Mouse (Mus musculus): ENCODE data around the gene Ninj2. TPM values are rescaled to one million over a fixed set of nuclear protein-coding genes. Genes with fewer than 3 reads are reported as not detected.

Gene Ninj2
- polyA plus RNA-seq, 1 experiment from 2014 or later: not detected

DNA sequence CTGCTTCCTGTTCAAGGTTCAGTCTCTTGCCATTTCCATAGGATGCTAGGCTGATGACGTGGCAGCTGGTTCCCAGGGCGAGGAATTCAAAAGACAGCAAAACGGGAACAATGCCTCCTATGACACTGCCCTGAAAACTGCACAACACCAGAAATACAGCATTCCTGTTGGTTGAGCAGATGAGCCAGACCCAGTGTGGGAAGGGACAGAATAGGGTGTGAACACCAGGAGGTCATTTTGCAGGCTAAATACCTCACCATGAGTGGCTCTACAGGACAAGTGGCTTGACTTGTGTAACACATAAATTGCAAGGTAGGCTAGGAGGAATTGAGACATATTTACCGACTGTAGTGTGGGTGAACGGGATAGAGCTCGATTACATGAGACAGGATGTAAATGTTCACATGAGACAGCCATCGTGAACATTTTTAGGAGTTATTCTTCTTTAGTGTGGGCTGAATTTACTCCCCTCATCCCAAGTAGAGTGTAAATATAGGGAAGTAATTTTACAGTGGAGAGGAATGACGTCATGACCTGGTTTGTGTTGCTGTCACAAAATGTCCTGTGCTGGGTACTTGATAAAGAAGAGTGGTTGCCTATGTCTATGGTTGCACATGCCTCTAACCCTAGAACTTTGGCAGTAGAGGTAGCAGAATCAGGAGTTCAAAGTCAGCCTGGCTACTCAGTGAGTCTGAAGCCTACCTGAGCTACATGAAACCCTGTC, 79.3 kb downstream of the Ninj2 start:
- 81% methylated on average over 8 of the region's 8 CpGs for WGBS
- Histone ChIP-seq H3K4me2 (no peak overlapping the region), H3K27ac (ENCODE audit: low read depth, low read length) (no peak overlapping the region), H3K36me3 (ENCODE audit: control insufficient read depth, insufficient read depth, low read length) (no peaks in the 10 kb centered on the region), H3K9me3 (ENCODE audit: control insufficient read depth, low read length) (no peaks in the 10 kb centered on the region), H3K9ac (ENCODE audit: low read depth, low read length) (no peak overlapping the region), H3K4me1 (replicated peaks; ENCODE audit: control insufficient read depth, insufficient read depth, low read length) (peaks cover 30% of the 10 kb centered on the region), H3K27me3 (replicated peaks; ENCODE audit: control insufficient read depth, insufficient read depth, low read length) (no peaks in the 10 kb centered on the region), H3K4me3 (ENCODE audit: low read depth, low read length) (no peak overlapping the region)
- ATAC-seq (replicated peaks; ENCODE audit: low FRiP score) (no peak), DNase-seq (ENCODE audit: low spot score) (no peak)

DNA sequence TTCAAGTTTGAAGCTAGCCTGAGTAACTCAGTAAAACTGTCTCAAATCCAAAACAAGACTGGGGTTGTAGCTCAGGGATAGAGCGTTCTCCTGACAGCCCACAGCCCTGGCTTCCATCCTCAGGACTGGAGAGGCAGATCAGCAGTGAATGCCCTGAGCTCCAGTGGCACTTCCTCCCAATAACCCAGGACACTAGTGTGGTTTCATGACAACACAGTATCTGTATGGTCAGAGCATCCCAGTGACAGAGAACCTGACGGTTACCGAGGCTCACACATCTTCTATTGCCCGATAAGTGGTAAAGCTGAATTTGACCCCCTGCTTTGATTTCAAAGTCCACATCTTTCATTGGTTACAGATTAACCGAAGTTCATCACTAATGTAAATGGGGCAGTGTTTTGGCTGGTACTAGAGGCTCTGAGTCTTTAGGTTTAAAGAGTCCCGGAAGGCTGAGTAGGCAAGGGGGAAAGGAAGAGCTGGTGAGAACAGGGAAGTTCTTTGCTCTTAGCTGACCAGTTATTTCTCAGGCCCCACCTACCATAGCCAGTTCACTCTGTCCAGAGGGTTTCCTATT, 81.0 kb downstream of the Ninj2 start:
- Histone ChIP-seq H3K27me3 (replicated peaks; ENCODE audit: control insufficient read depth, insufficient read depth, low read length) (no peaks in the 10 kb centered on the region), H3K36me3 (ENCODE audit: control insufficient read depth, insufficient read depth, low read length) (no peaks in the 10 kb centered on the region), H3K9me3 (ENCODE audit: control insufficient read depth, low read length) (no peaks in the 10 kb centered on the region), H3K4me2 (peak overlapping the region; percentile 57), H3K9ac (ENCODE audit: low read depth, low read length) (peak overlapping the region; percentile 65), H3K4me3 (ENCODE audit: low read depth, low read length) (no peak overlapping the region; the same call in 1 of the 2 replicates), H3K27ac (ENCODE audit: low read depth, low read length) (peak overlapping the region; percentile 98), H3K4me1 (replicated peaks; ENCODE audit: control insufficient read depth, insufficient read depth, low read length) (peaks cover 25% of the 10 kb centered on the region)
- peak; percentile 40 for ATAC-seq (replicated peaks; ENCODE audit: low FRiP score)
- no peak for DNase-seq (ENCODE audit: low spot score)
- 47% methylated on average over 6 of the region's 6 CpGs for WGBS

DNA sequence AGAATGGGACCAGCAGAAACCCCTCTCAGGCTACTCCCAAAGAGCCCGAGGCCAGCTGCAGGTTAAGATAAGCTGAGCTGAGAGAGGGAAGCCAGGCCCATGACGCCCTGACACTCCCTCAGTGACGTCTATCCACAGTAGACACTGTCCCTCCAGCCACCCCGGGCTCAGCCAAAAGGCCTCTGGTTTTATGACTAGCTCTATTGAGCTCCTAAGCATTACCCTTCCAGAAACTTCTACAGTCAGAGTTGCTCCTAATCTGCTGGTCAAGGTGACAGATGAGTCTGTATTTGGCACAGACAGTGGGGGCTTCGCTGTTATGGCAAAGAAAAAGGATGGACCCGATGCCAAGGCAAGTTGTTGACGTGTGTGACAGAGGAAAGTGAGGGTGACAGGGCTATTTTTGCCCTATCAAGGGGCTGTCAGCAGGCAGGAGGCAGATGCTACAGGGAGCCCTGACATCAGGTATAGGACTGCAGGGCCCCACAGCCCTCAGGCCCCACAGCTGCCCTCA, 81.5 kb downstream of the Ninj2 start:
- DNase-seq (ENCODE audit: low spot score) (peak; percentile 75), ATAC-seq (replicated peaks; ENCODE audit: low FRiP score) (peak; percentile 99)
- Histone ChIP-seq H3K4me1 (replicated peaks; ENCODE audit: control insufficient read depth, insufficient read depth, low read length) (peaks cover 25% of the 10 kb centered on the region), H3K27me3 (replicated peaks; ENCODE audit: control insufficient read depth, insufficient read depth, low read length) (no peaks in the 10 kb centered on the region), H3K9ac (ENCODE audit: low read depth, low read length) (peak overlapping the region; percentile 65), H3K4me3 (ENCODE audit: low read depth, low read length) (peak overlapping the region; percentile 23; the same call in 1 of the 2 replicates), H3K9me3 (ENCODE audit: control insufficient read depth, low read length) (no peaks in the 10 kb centered on the region), H3K27ac (ENCODE audit: low read depth, low read length) (peak overlapping the region; percentile 98), H3K36me3 (ENCODE audit: control insufficient read depth, insufficient read depth, low read length) (no peaks in the 10 kb centered on the region), H3K4me2 (peak overlapping the region; percentile 57)
- 27% methylated on average over 7 of the region's 7 CpGs for WGBS

DNA sequence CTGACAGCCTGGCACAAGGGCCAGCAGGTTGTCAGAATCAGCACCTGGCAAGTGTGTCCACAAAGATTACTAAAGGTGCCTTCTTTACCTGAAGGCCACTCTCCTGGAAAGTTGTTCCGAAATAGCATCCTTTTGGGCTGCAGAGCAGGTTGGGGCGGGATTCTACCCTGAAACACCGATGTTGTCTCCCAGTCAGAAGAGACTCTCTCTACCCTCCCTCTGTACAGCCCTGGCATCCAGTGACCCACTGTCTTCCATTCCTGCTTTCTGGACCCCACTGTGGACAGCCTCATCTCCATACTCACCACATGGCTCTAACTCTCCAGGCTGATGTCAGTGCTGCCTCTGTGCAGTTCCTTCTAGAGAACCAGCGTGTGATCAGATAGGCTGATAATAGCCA, 82.5 kb downstream of the Ninj2 start:
- no peaks in the 10 kb centered on the region for H3K9me3 ChIP-seq (ENCODE audit: control insufficient read depth, low read length)
- no peak overlapping the region for H3K9ac ChIP-seq (ENCODE audit: low read depth, low read length)
- no peak for ATAC-seq (replicated peaks; ENCODE audit: low FRiP score)
- peak overlapping the region; percentile 30 for H3K4me2 ChIP-seq
- 89% methylated on average over 4 of the region's 4 CpGs for WGBS
- no peak for DNase-seq (ENCODE audit: low spot score)
- no peaks in the 10 kb centered on the region for H3K27me3 ChIP-seq (replicated peaks; ENCODE audit: control insufficient read depth, insufficient read depth, low read length)
- no peaks in the 10 kb centered on the region for H3K36me3 ChIP-seq (ENCODE audit: control insufficient read depth, insufficient read depth, low read length)
- H3K4me1 ChIP-seq (replicated peaks; ENCODE audit: control insufficient read depth, insufficient read depth, low read length): peaks cover 25% of the 10 kb centered on the region
- no peak overlapping the region for H3K4me3 ChIP-seq (ENCODE audit: low read depth, low read length)
- peak overlapping the region; percentile 98 for H3K27ac ChIP-seq (ENCODE audit: low read depth, low read length)

DNA sequence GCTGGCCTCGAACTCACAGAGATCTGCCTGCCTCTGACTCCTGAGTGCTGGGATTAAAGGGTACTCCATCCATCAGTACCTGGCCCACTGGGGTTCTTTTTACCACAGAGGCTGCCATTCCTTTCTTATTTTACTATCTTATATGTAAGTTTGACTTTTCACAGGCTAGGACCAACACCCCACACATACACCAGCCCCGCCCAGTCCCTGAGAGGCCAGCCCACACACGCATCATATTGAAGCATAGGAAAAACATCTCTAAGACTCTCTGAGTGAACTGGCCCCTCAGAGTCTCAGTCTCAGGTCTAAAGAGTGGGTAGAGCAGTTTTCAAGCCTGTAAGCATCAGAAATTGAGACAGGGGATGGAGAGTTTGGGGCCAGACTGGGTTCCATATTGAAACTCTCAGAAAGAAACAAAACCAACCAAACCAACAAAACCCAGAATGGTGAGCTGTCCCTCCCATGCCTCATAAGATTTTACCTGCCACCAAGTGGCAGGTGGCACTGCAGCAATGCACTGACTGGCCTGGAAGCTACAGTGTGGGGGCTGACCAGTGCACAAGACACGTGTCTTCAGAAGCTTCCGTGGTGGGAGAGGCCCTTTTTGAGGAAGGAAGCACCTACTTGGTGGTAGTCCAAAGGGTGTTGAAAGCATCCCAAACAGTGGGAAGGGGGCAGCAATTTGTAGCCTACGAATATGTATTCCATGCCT, 86.0 kb downstream of the Ninj2 start:
- Histone ChIP-seq H3K27ac (ENCODE audit: low read depth, low read length) (no peak overlapping the region; the same call in 1 of the 2 replicates), H3K36me3 (ENCODE audit: control insufficient read depth, insufficient read depth, low read length) (no peaks in the 10 kb centered on the region), H3K9ac (ENCODE audit: low read depth, low read length) (peak overlapping the region; percentile 30; the same call in 1 of the 2 replicates), H3K4me1 (replicated peaks; ENCODE audit: control insufficient read depth, insufficient read depth, low read length) (peaks cover 14% of the 10 kb centered on the region), H3K27me3 (replicated peaks; ENCODE audit: control insufficient read depth, insufficient read depth, low read length) (no peaks in the 10 kb centered on the region), H3K4me2 (no peak overlapping the region), H3K4me3 (ENCODE audit: low read depth, low read length) (no peak overlapping the region), H3K9me3 (ENCODE audit: control insufficient read depth, low read length) (no peaks in the 10 kb centered on the region)
- DNase-seq (ENCODE audit: low spot score) (no peak), ATAC-seq (replicated peaks; ENCODE audit: low FRiP score) (no peak)
- 75% methylated on average over 6 of the region's 6 CpGs for WGBS

DNA sequence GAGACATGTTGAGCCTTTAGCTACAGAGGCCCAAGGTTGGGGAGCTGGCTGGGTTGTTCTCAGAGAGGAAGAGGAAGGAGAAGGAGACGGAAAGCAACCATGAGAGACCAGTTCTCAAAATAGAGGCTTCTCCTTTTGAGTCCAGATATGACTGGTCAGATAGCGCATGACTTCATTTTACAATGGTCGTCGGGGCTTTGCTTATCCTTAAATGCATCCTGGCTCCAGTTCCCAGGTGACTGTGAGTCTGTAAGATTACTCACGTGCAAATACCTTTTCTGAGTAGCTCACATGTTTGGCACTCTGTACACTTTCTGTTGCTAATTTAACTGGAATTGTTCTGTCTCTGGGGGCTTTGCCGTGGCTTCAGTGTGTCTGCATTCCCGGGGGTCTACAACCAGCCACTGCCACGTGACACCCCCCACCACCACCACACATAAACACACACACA, 86.6 kb downstream of the Ninj2 start:
- H3K4me3 ChIP-seq (ENCODE audit: low read depth, low read length): no peak overlapping the region
- H3K4me2 ChIP-seq: no peak overlapping the region
- no peaks in the 10 kb centered on the region for H3K9me3 ChIP-seq (ENCODE audit: control insufficient read depth, low read length)
- no peak overlapping the region for H3K27ac ChIP-seq (ENCODE audit: low read depth, low read length)
- peaks cover 9% of the 10 kb centered on the region for H3K4me1 ChIP-seq (replicated peaks; ENCODE audit: control insufficient read depth, insufficient read depth, low read length)
- H3K36me3 ChIP-seq (ENCODE audit: control insufficient read depth, insufficient read depth, low read length): no peaks in the 10 kb centered on the region
- DNase-seq (ENCODE audit: low spot score): no peak
- H3K9ac ChIP-seq (ENCODE audit: low read depth, low read length): peak overlapping the region; percentile 30; the same call in 1 of the 2 replicates
- no peak for ATAC-seq (replicated peaks; ENCODE audit: low FRiP score)
- H3K27me3 ChIP-seq (replicated peaks; ENCODE audit: control insufficient read depth, insufficient read depth, low read length): no peaks in the 10 kb centered on the region
- 68% methylated on average over 8 of the region's 8 CpGs for WGBS

DNA sequence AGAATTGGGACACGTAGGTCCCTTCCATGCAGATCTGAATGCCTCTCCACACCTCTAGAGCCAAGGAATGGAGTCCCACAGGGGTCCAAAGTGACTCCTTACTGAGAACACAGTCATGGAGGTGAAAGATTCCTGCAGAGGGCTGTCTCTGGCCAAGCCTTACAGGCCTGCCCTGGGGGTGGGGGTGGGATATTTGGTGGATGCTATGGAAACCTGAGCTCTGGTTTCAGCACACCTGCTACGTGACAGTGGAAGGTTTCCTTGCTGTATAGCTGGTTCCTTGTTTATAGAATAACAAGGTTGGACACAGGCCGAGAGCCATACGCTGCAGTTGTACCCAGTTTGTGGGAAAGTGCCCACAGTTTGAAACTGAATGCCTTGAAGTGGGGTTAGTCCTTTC, 87.3 kb downstream of the Ninj2 start:
- Histone ChIP-seq H3K4me1 (replicated peaks; ENCODE audit: control insufficient read depth, insufficient read depth, low read length) (peaks cover 3% of the 10 kb centered on the region), H3K9me3 (ENCODE audit: control insufficient read depth, low read length) (no peaks in the 10 kb centered on the region), H3K27me3 (replicated peaks; ENCODE audit: control insufficient read depth, insufficient read depth, low read length) (no peaks in the 10 kb centered on the region), H3K4me3 (ENCODE audit: low read depth, low read length) (no peak overlapping the region), H3K27ac (ENCODE audit: low read depth, low read length) (no peak overlapping the region), H3K36me3 (ENCODE audit: control insufficient read depth, insufficient read depth, low read length) (no peaks in the 10 kb centered on the region), H3K9ac (ENCODE audit: low read depth, low read length) (no peak overlapping the region), H3K4me2 (no peak overlapping the region)
- ATAC-seq (replicated peaks; ENCODE audit: low FRiP score) (no peak), DNase-seq (ENCODE audit: low spot score) (no peak)
- WGBS: 83% methylated on average over 4 of the region's 4 CpGs

DNA sequence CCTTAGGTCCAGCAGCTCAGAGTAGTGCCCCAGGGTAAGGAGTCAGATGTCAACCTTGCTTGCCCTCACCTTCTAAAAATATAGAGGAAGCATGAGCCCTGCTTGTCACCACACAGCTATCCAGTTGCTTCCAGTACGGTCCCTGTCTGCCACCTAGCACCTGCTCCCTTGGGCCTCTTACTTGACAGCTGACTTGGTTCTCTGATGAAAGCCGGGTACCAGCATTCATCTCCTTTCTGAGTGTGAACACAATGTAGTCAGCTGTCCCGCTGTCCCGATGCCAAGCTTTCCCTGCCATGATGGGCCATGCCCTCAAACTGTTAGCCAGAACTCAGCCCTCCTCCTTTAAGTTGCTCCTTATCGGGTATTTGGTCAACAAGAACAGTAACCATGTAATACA, 89.0 kb downstream of the Ninj2 start:
- no peak overlapping the region for H3K27ac ChIP-seq (ENCODE audit: low read depth, low read length)
- WGBS: 89% methylated on average over 5 of the region's 5 CpGs
- no peaks in the 10 kb centered on the region for H3K9me3 ChIP-seq (ENCODE audit: control insufficient read depth, low read length)
- no peak overlapping the region for H3K4me3 ChIP-seq (ENCODE audit: low read depth, low read length)
- H3K36me3 ChIP-seq (ENCODE audit: control insufficient read depth, insufficient read depth, low read length): no peaks in the 10 kb centered on the region
- DNase-seq (ENCODE audit: low spot score): no peak
- H3K9ac ChIP-seq (ENCODE audit: low read depth, low read length): no peak overlapping the region
- ATAC-seq (replicated peaks; ENCODE audit: low FRiP score): no peak
- peaks cover under 1% of the 10 kb centered on the region for H3K4me1 ChIP-seq (replicated peaks; ENCODE audit: control insufficient read depth, insufficient read depth, low read length)
- no peaks in the 10 kb centered on the region for H3K27me3 ChIP-seq (replicated peaks; ENCODE audit: control insufficient read depth, insufficient read depth, low read length)
- H3K4me2 ChIP-seq: no peak overlapping the region

Measured in liver, embryonic 11.5 days (tissue).